Mouse (Mus musculus): ENCODE results near the gene 4932438H23Rik. TPM values are rescaled to one million over a fixed set of nuclear protein-coding genes. Genes with fewer than 3 reads are reported as not detected.
A peak's percentile ranks its signal among the peaks of the same experiment; 100 is the strongest.

The 4932438H23Rik gene
- 1.4 and 2.1 TPM in 2 replicates for polyA plus RNA-seq (2012; rRNA removed)

DNA sequence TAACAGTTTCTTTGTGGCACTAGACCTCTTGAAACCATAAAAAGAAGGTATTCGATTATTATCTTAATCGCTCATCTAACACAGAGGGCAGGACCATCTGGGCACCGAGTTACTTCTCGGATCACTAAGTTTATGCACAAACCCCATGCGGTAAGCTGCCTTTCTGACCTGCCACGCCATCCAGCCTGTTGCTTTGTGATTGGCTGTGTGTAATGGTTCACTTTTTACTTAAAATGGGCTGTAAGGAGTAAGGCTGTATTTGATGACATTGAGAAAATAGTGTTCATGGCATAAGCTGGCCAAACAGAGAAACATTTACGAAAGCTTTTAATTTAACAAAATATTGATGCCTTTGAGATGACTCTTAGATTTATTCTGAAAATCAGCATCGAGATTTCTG is at the start of gene 4932438H23Rik:
4932438H23Rik (minus strand) TSS at position 101 of the 400 bp plus-strand sequence.
- TF ChIP-seq CTCF (IDR thresholded peaks at IDR 0.05; ENCODE audit: borderline replicate concordance, insufficient read depth, low read depth, low read length), result no peak
- TF ChIP-seq POLR2A (IDR thresholded peaks at IDR 0.05; ENCODE audit: borderline replicate concordance, insufficient read depth, low read length), result no peak
- 47% methylated on average over 8 of the region's 8 CpGs for WGBS
- DNase-seq, result no peak
- no peak within 1 kb of the TSS for H3K4me3 ChIP-seq (replicated peaks; ENCODE audit: insufficient read depth, low read depth, low read length)
- H3K27me3 ChIP-seq (ENCODE audit: control insufficient read depth, insufficient read depth, low read length), result no peaks in the 10 kb centered on the region; the same call in 1 of the 2 replicates
- H3K27ac ChIP-seq (ENCODE audit: insufficient read depth, low read length), result no peak within 1 kb of the TSS
- 0 out of 2 replicates have a peak, but pooled peaks cover 3% of the 10 kb centered on the region for H3K4me1 ChIP-seq (ENCODE audit: control insufficient read depth, insufficient read depth, low read length)

DNA sequence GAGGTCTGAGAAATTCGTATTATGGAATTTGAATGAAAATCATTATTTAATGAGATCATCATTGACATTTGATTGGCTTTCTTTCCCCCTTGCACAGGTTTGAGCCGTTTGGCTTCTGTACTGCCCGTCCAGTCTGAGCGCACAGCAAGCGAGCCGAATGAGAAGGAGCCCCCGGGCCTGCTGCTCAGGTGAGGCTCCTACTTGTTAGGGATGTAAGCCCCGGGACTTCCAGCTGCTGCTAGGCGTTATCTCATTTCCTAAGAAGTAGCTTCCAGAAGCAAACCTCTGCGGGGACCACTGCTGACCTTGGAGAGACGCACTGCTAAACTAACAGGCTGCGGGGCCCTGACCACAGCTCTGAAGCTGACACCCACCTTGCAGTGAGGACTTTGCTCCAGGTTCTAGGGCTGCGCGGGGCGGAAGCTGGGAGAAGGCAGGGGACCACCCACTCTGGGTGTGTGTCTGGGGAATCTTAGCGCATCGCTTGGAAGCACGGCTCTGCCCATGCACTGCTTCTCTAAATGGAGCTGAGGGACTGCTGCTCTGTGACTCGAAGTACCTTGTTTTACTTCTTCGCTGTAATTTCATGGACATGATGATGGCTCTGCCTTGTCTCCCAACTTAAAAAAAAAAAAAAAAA is 46.2 kb upstream of the 4932438H23Rik start:
- WGBS, result 25% methylated on average over 20 of the region's 20 CpGs
- no peaks in the 10 kb centered on the region for H3K4me1 ChIP-seq (ENCODE audit: control insufficient read depth, insufficient read depth, low read length)
- H3K27ac ChIP-seq (ENCODE audit: insufficient read depth, low read length), result no peak overlapping the region
- DNase-seq, result no peak
- H3K4me3 ChIP-seq (replicated peaks; ENCODE audit: insufficient read depth, low read depth, low read length), result no peak overlapping the region
- H3K27me3 ChIP-seq (ENCODE audit: control insufficient read depth, insufficient read depth, low read length), result no peaks in the 10 kb centered on the region; the same call in 1 of the 2 replicates
- no peak for TF ChIP-seq CTCF (IDR thresholded peaks at IDR 0.05; ENCODE audit: borderline replicate concordance, insufficient read depth, low read depth, low read length)
- no peak for TF ChIP-seq POLR2A (IDR thresholded peaks at IDR 0.05; ENCODE audit: borderline replicate concordance, insufficient read depth, low read length)

- Histone ChIP-seq H3K27me3 (ENCODE audit: control insufficient read depth, insufficient read depth, low read length) (no peaks in the 10 kb centered on the region; the same call in 1 of the 2 replicates), H3K27ac (ENCODE audit: insufficient read depth, low read length) (no peak overlapping the region), H3K4me1 (ENCODE audit: control insufficient read depth, insufficient read depth, low read length) (no peaks in the 10 kb centered on the region), H3K4me3 (replicated peaks; ENCODE audit: insufficient read depth, low read depth, low read length) (no peak overlapping the region)
- TF ChIP-seq POLR2A (IDR thresholded peaks at IDR 0.05; ENCODE audit: borderline replicate concordance, insufficient read depth, low read length), result no peak
- no peak for TF ChIP-seq CTCF (IDR thresholded peaks at IDR 0.05; ENCODE audit: borderline replicate concordance, insufficient read depth, low read depth, low read length)
- WGBS, result 8% methylated on average over 10 of the region's 10 CpGs
- DNase-seq, result no peak
Observed at GRCm38 (mm10) chr16:91140457-91140856, 45.5 kb upstream of the 4932438H23Rik start.

DNA sequence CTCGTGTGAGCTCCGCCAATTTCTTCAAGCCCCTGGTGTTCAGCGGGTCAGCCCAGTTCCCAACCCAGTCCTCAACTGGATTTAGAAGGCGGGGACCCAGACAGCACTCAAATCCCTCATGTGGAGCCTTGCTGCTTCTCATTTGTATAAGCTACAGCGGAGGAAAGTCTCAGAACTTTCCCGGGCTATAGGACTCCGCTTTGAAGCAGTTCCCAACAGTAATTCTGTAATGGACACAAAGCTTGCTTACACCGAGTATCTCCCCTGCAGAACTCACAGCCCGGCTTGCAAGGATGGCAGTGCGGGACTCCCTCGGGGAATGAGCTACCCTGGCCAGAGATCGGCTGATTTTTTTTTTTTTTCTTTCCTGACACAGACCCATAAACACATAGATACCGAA is 45.1 kb upstream of the 4932438H23Rik start:
- 3% methylated on average over 13 of the region's 13 CpGs for whole genome bisulfite sequencing
- H3K4me1 ChIP-seq (ENCODE audit: control insufficient read depth, insufficient read depth, low read length), result no peaks in the 10 kb centered on the region
- no peak overlapping the region for H3K4me3 ChIP-seq (replicated peaks; ENCODE audit: insufficient read depth, low read depth, low read length)
- DNase-seq, result no peak
- H3K27ac ChIP-seq (ENCODE audit: insufficient read depth, low read length), result no peak overlapping the region
- no peak for TF ChIP-seq POLR2A (IDR thresholded peaks at IDR 0.05; ENCODE audit: borderline replicate concordance, insufficient read depth, low read length)
- TF ChIP-seq CTCF (IDR thresholded peaks at IDR 0.05; ENCODE audit: borderline replicate concordance, insufficient read depth, low read depth, low read length), result no peak
- no peaks in the 10 kb centered on the region; the same call in 1 of the 2 replicates for H3K27me3 ChIP-seq (ENCODE audit: control insufficient read depth, insufficient read depth, low read length)

- 9% methylated on average over 10 of the region's 10 CpGs for WGBS
- Histone ChIP-seq H3K4me3 (replicated peaks; ENCODE audit: insufficient read depth, low read depth, low read length) (no peak overlapping the region), H3K27ac (ENCODE audit: insufficient read depth, low read length) (no peak overlapping the region), H3K4me1 (ENCODE audit: control insufficient read depth, insufficient read depth, low read length) (no peaks in the 10 kb centered on the region), H3K27me3 (ENCODE audit: control insufficient read depth, insufficient read depth, low read length) (no peaks in the 10 kb centered on the region; the same call in 1 of the 2 replicates)
- DNase-seq, result peak in 1 of 2 experiments; percentile 11
- TF ChIP-seq CTCF (IDR thresholded peaks at IDR 0.05; ENCODE audit: borderline replicate concordance, insufficient read depth, low read depth, low read length), result no peak
- TF ChIP-seq POLR2A (IDR thresholded peaks at IDR 0.05; ENCODE audit: borderline replicate concordance, insufficient read depth, low read length), result no peak
Observed at GRCm38 (mm10) chr16:91139481-91139880, 44.6 kb upstream of the 4932438H23Rik start.

DNA sequence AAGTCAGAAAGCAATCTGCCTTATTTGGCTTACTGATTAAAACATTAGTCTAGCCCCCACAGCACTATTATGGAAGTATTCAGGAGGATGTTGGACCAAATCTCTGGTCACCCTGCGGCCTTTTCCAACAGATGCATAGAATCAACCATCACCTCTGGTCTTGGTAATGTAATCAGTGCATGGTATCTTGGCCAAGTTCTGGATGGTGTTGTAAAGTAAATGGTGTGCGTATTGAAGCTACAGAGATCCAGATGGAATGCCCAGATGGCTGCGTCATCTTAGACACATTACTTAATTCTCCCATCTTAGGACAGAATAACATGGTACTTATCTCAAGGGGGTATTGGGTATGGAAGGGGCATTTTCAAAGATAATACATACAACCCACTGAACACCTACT is 43.8 kb upstream of the 4932438H23Rik start:
- Histone ChIP-seq H3K4me1 (ENCODE audit: control insufficient read depth, insufficient read depth, low read length) (no peaks in the 10 kb centered on the region), H3K27ac (ENCODE audit: insufficient read depth, low read length) (no peak overlapping the region), H3K27me3 (ENCODE audit: control insufficient read depth, insufficient read depth, low read length) (no peaks in the 10 kb centered on the region; the same call in 1 of the 2 replicates), H3K4me3 (replicated peaks; ENCODE audit: insufficient read depth, low read depth, low read length) (no peak overlapping the region)
- TF ChIP-seq POLR2A (IDR thresholded peaks at IDR 0.05; ENCODE audit: borderline replicate concordance, insufficient read depth, low read length), result no peak
- no peak for TF ChIP-seq CTCF (IDR thresholded peaks at IDR 0.05; ENCODE audit: borderline replicate concordance, insufficient read depth, low read depth, low read length)
- 76% methylated on average over 3 of the region's 3 CpGs for WGBS
- DNase-seq, result no peak

- TF ChIP-seq POLR2A (IDR thresholded peaks at IDR 0.05; ENCODE audit: borderline replicate concordance, insufficient read depth, low read length) (no peak), CTCF (IDR thresholded peaks at IDR 0.05; ENCODE audit: borderline replicate concordance, insufficient read depth, low read depth, low read length) (no peak)
- Histone ChIP-seq H3K4me3 (replicated peaks; ENCODE audit: insufficient read depth, low read depth, low read length) (no peak overlapping the region), H3K27me3 (ENCODE audit: control insufficient read depth, insufficient read depth, low read length) (no peaks in the 10 kb centered on the region; the same call in 1 of the 2 replicates), H3K4me1 (ENCODE audit: control insufficient read depth, insufficient read depth, low read length) (no peaks in the 10 kb centered on the region), H3K27ac (ENCODE audit: insufficient read depth, low read length) (no peak overlapping the region)
- 81% methylated on average over 7 of the region's 7 CpGs for WGBS
- DNase-seq, result no peak
Observed at GRCm38 (mm10) chr16:91138151-91138550, 43.2 kb upstream of the 4932438H23Rik start.

DNA sequence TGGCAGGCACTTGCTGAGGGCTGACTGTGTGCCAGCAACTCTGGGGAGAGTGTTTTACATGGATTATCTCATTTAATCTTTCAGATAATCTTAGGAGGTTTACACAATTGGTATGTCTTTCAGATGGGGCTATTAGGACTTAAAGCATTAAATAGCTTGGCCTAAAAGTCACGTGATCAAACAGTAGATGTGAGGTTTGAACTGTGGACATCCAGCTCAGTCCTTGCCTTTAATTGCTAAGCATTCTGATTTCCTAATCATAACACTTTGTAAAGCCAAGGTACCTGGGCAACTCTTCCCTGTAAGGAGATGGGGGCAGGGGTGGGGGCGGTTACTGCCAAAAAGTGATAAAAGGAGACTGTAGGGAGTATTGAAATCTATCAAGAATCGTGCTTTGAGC is 41.7 kb upstream of the 4932438H23Rik start:
- H3K27me3 ChIP-seq (ENCODE audit: control insufficient read depth, insufficient read depth, low read length), result no peaks in the 10 kb centered on the region; the same call in 1 of the 2 replicates
- no peak for DNase-seq
- H3K27ac ChIP-seq (ENCODE audit: insufficient read depth, low read length), result no peak overlapping the region
- H3K4me3 ChIP-seq (replicated peaks; ENCODE audit: insufficient read depth, low read depth, low read length), result no peak overlapping the region
- TF ChIP-seq CTCF (IDR thresholded peaks at IDR 0.05; ENCODE audit: borderline replicate concordance, insufficient read depth, low read depth, low read length), result no peak
- TF ChIP-seq POLR2A (IDR thresholded peaks at IDR 0.05; ENCODE audit: borderline replicate concordance, insufficient read depth, low read length), result no peak
- H3K4me1 ChIP-seq (ENCODE audit: control insufficient read depth, insufficient read depth, low read length), result no peaks in the 10 kb centered on the region
- 82% methylated on average over 3 of the region's 3 CpGs for WGBS
